Mouse (Mus musculus): Measurements from ENCODE around the gene Arid3c. TPM values are rescaled to one million over a fixed set of nuclear protein-coding genes. Genes with fewer than 3 reads are reported as not detected.
A peak's percentile ranks its signal among the peaks of the same experiment; 100 is the strongest.
"Not testable (repeated sequence)": the region's sequence is repeated elsewhere in the genome, so short reads cannot be mapped to it uniquely, and the experiment has no call there.

Gene Arid3c
- polyA plus RNA-seq, 1 experiment from 2014 or later: 0.12 TPM

- not testable (repeated sequence) for H3K27me3 ChIP-seq (ENCODE audit: control insufficient read depth, insufficient read depth, low read length); H3K9me3 ChIP-seq (ENCODE audit: control insufficient read depth, low read length); H3K4me2 ChIP-seq (replicated peaks; ENCODE audit: low read depth, low read length); ATAC-seq (ENCODE audit: low FRiP score, low TSS enrichment); H3K9ac ChIP-seq (ENCODE audit: low read depth, low read length); H3K4me1 ChIP-seq (ENCODE audit: control insufficient read depth, insufficient read depth, low read length); H3K36me3 ChIP-seq (ENCODE audit: control insufficient read depth, insufficient read depth, low read length); H3K4me3 ChIP-seq (ENCODE audit: low read length); H3K27ac ChIP-seq (ENCODE audit: low read depth, low read length)
- WGBS: 61% methylated on average over 1 of the region's 1 CpGs
Measured at GRCm38 (mm10) chr4:41688562-41688961, 42.4 kb downstream of the Arid3c start.

DNA sequence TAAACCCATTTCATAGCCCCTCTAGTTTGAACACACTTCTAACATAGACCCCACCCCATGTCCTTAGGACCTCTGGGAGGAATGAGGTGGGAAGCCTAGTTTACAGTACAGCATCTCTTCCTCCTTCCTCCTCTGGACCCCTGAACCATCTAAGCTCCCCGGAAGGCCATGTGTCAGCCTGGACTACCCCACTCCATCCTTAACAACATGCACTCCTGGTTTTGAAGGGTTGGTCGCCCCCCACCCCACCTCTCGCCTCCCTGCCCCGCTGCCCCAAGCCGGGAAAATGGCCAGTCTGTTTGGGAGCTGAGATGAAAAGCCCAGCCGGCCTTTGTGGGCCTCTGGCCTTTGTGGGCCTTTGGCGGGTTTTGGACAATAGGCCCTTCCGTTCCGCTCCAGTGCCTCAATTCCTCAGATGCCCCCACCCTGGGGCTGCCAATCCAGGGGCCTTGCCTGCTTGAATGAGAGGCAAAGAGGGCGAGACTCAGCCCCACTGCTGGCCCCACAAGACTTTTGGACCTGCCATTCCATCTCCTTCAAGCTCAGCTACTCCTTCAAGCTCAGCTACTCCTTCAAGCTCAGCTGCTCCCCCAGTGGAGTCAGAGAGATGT lies 45.0 kb downstream of the Arid3c start:
- ATAC-seq (ENCODE audit: low FRiP score, low TSS enrichment); H3K9ac ChIP-seq (ENCODE audit: low read depth, low read length); H3K27ac ChIP-seq (ENCODE audit: low read depth, low read length); H3K27me3 ChIP-seq (ENCODE audit: control insufficient read depth, insufficient read depth, low read length); H3K9me3 ChIP-seq (ENCODE audit: control insufficient read depth, low read length); H3K4me3 ChIP-seq (ENCODE audit: low read length); H3K36me3 ChIP-seq (ENCODE audit: control insufficient read depth, insufficient read depth, low read length); H3K4me2 ChIP-seq (replicated peaks; ENCODE audit: low read depth, low read length): not testable (repeated sequence)
- 35% methylated on average over 9 of the region's 10 CpGs for WGBS
- H3K4me1 ChIP-seq (ENCODE audit: control insufficient read depth, insufficient read depth, low read length): peaks cover 11% of the 10 kb centered on the region

- H3K4me1 ChIP-seq (ENCODE audit: control insufficient read depth, insufficient read depth, low read length): peaks cover 20% of the 10 kb centered on the region
- H3K36me3 ChIP-seq (ENCODE audit: control insufficient read depth, insufficient read depth, low read length); H3K27ac ChIP-seq (ENCODE audit: low read depth, low read length); H3K4me3 ChIP-seq (ENCODE audit: low read length); H3K9ac ChIP-seq (ENCODE audit: low read depth, low read length); H3K4me2 ChIP-seq (replicated peaks; ENCODE audit: low read depth, low read length); ATAC-seq (ENCODE audit: low FRiP score, low TSS enrichment); H3K9me3 ChIP-seq (ENCODE audit: control insufficient read depth, low read length); H3K27me3 ChIP-seq (ENCODE audit: control insufficient read depth, insufficient read depth, low read length): not testable (repeated sequence)
- WGBS: 3% methylated on average over 11 of the region's 14 CpGs
Measured at GRCm38 (mm10) chr4:41684931-41685453, 46.0 kb downstream of the Arid3c start.

- not testable (repeated sequence) for H3K36me3 ChIP-seq (ENCODE audit: control insufficient read depth, insufficient read depth, low read length); H3K4me3 ChIP-seq (ENCODE audit: low read length); H3K27me3 ChIP-seq (ENCODE audit: control insufficient read depth, insufficient read depth, low read length); H3K9ac ChIP-seq (ENCODE audit: low read depth, low read length); H3K9me3 ChIP-seq (ENCODE audit: control insufficient read depth, low read length)
- ATAC-seq (ENCODE audit: low FRiP score, low TSS enrichment): peak; percentile 40
- peak overlapping the region; percentile 17; the same call in 1 of the 2 replicates for H3K4me2 ChIP-seq (replicated peaks; ENCODE audit: low read depth, low read length)
- peaks cover 26% of the 10 kb centered on the region for H3K4me1 ChIP-seq (ENCODE audit: control insufficient read depth, insufficient read depth, low read length)
- 2% methylated on average over 21 of the region's 27 CpGs for WGBS
- peak overlapping the region; percentile 67; the same call in 1 of the 2 replicates for H3K27ac ChIP-seq (ENCODE audit: low read depth, low read length)
Measured at GRCm38 (mm10) chr4:41684131-41684930, 46.6 kb downstream of the Arid3c start.

- H3K4me3 ChIP-seq (ENCODE audit: low read length): not testable (repeated sequence)
- peak; percentile 56 for ATAC-seq (ENCODE audit: low FRiP score, low TSS enrichment)
Measured at GRCm38 (mm10) chr4:41683303-41683702, 47.6 kb downstream of the Arid3c start.

DNA sequence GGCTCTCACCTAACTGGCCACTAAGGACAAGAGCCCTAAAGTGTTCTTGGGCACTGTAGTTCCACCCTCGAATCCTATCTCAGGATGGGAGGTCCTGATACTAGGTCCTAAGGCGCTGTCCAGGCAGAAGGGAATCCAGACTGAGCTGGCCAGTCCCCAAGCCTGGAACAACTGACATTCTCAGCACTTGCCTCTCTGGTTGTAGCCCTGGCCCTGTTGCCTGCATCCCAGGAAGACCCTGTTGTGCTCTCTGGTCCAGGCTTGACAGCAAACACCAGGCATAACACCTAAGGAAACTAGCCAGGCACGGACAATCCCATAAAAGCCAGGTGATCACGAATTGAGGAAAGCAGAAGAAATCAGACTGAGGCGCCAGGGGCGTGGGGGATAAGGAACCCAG lies 48.2 kb downstream of the Arid3c start:
- 20% methylated on average over 6 of the region's 6 CpGs for WGBS
- no peak overlapping the region for H3K4me3 ChIP-seq (ENCODE audit: low read length)
- no peaks in the 10 kb centered on the region for H3K9me3 ChIP-seq (ENCODE audit: control insufficient read depth, low read length)
- H3K27me3 ChIP-seq (ENCODE audit: control insufficient read depth, insufficient read depth, low read length): no peaks in the 10 kb centered on the region
- H3K27ac ChIP-seq (ENCODE audit: low read depth, low read length): peak overlapping the region; percentile 75; the same call in 1 of the 2 replicates
- no peaks in the 10 kb centered on the region for H3K36me3 ChIP-seq (ENCODE audit: control insufficient read depth, insufficient read depth, low read length)
- H3K4me2 ChIP-seq (replicated peaks; ENCODE audit: low read depth, low read length): no peak overlapping the region
- no peak for ATAC-seq (ENCODE audit: low FRiP score, low TSS enrichment)
- H3K4me1 ChIP-seq (ENCODE audit: control insufficient read depth, insufficient read depth, low read length): peaks cover 36% of the 10 kb centered on the region
- H3K9ac ChIP-seq (ENCODE audit: low read depth, low read length): peak overlapping the region; percentile 7; the same call in 1 of the 2 replicates

More at GRCm38 (mm10) chr4:41683303-41683702, 47.6 kb downstream of the Arid3c start:
- 6% methylated on average over 5 of the region's 27 CpGs for WGBS
- H3K9ac ChIP-seq (ENCODE audit: low read depth, low read length); H3K9me3 ChIP-seq (ENCODE audit: control insufficient read depth, low read length); H3K27ac ChIP-seq (ENCODE audit: low read depth, low read length); H3K36me3 ChIP-seq (ENCODE audit: control insufficient read depth, insufficient read depth, low read length); H3K27me3 ChIP-seq (ENCODE audit: control insufficient read depth, insufficient read depth, low read length); H3K4me2 ChIP-seq (replicated peaks; ENCODE audit: low read depth, low read length): not testable (repeated sequence)
- H3K4me1 ChIP-seq (ENCODE audit: control insufficient read depth, insufficient read depth, low read length): peaks cover 34% of the 10 kb centered on the region

- H3K9ac ChIP-seq (ENCODE audit: low read depth, low read length): no peak overlapping the region
- no peaks in the 10 kb centered on the region for H3K36me3 ChIP-seq (ENCODE audit: control insufficient read depth, insufficient read depth, low read length)
- H3K27me3 ChIP-seq (ENCODE audit: control insufficient read depth, insufficient read depth, low read length): no peaks in the 10 kb centered on the region
- 65% methylated on average over 10 of the region's 10 CpGs for WGBS
- H3K4me3 ChIP-seq (ENCODE audit: low read length): no peak overlapping the region
- H3K27ac ChIP-seq (ENCODE audit: low read depth, low read length): peak overlapping the region; percentile 75; the same call in 1 of the 2 replicates
- no peak overlapping the region for H3K4me2 ChIP-seq (replicated peaks; ENCODE audit: low read depth, low read length)
- H3K9me3 ChIP-seq (ENCODE audit: control insufficient read depth, low read length): no peaks in the 10 kb centered on the region
- H3K4me1 ChIP-seq (ENCODE audit: control insufficient read depth, insufficient read depth, low read length): peaks cover 44% of the 10 kb centered on the region
- ATAC-seq (ENCODE audit: low FRiP score, low TSS enrichment): no peak
Measured at GRCm38 (mm10) chr4:41681947-41682346, 49.0 kb downstream of the Arid3c start.

DNA sequence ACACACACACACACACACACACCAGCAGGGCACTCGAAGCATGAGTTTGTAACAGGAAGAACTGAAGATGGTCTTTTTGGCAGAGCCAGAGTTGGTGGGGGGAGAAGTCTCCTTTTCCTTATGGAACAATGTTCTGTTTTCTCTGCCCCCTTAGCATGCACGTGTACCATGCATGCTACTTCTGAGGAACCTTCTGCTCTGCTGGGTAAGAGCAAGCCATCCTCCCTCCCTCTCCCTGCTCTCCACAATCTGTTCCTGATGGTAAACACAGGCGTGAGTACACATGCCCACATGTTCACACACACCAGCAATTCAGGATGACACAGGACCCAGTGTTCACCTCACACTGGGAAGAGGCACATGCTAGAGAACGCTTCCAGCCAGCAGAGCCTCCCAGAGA lies 49.8 kb downstream of the Arid3c start:
- H3K27ac ChIP-seq (ENCODE audit: low read depth, low read length): no peak overlapping the region

DNA sequence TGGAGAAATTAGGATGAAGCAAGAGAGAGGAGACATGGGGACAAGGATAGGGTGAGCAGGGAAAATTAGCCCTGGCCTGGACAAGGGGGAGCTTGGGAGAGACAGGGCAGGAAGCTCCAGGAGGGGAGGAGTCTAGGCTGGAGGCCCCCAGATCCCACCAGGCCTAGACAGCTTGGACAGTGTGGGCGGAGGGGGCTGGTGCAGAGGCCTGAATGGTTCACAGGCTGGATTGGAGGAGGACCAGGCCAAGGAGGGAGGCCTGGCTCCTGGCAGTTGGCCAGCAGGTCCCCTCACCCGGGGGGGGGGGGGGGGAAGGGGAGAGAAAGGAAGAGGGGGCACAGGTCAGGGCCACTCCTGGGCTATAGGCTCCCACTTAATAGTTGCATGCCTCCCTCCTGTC lies 51.7 kb downstream of the Arid3c start:
- H3K36me3 ChIP-seq (ENCODE audit: control insufficient read depth, insufficient read depth, low read length): peaks cover 4% of the 10 kb centered on the region; the same call in 1 of the 2 replicates
- H3K9ac ChIP-seq (ENCODE audit: low read depth, low read length): no peak overlapping the region; the same call in 1 of the 2 replicates
- H3K4me1 ChIP-seq (ENCODE audit: control insufficient read depth, insufficient read depth, low read length): peaks cover 61% of the 10 kb centered on the region
- 40% methylated on average over 1 of the region's 2 CpGs for WGBS
- H3K4me3 ChIP-seq (ENCODE audit: low read length): no peak overlapping the region
- no peaks in the 10 kb centered on the region for H3K9me3 ChIP-seq (ENCODE audit: control insufficient read depth, low read length)
- peak; percentile 63; the same call in 1 of the 2 replicates for ATAC-seq (ENCODE audit: low FRiP score, low TSS enrichment)
- no peaks in the 10 kb centered on the region for H3K27me3 ChIP-seq (ENCODE audit: control insufficient read depth, insufficient read depth, low read length)
- peak overlapping the region; percentile 71; the same call in 1 of the 2 replicates for H3K27ac ChIP-seq (ENCODE audit: low read depth, low read length)
- no peak overlapping the region; the same call in 1 of the 2 replicates for H3K4me2 ChIP-seq (replicated peaks; ENCODE audit: low read depth, low read length)

More for the DNA sequence above, 49.8 kb downstream of the Arid3c start:
- WGBS: 68% methylated on average over 4 of the region's 4 CpGs
- H3K4me2 ChIP-seq (replicated peaks; ENCODE audit: low read depth, low read length): no peak overlapping the region
- H3K9me3 ChIP-seq (ENCODE audit: control insufficient read depth, low read length): no peaks in the 10 kb centered on the region
- ATAC-seq (ENCODE audit: low FRiP score, low TSS enrichment): no peak
- peaks cover 52% of the 10 kb centered on the region for H3K4me1 ChIP-seq (ENCODE audit: control insufficient read depth, insufficient read depth, low read length)
- no peaks in the 10 kb centered on the region for H3K36me3 ChIP-seq (ENCODE audit: control insufficient read depth, insufficient read depth, low read length)
- H3K9ac ChIP-seq (ENCODE audit: low read depth, low read length): no peak overlapping the region
- H3K4me3 ChIP-seq (ENCODE audit: low read length): no peak overlapping the region
- no peaks in the 10 kb centered on the region for H3K27me3 ChIP-seq (ENCODE audit: control insufficient read depth, insufficient read depth, low read length)
